Mouse (Mus musculus) adrenal gland, postnatal 0 days (tissue): ENCODE data around the gene Fmo1. TPM values are rescaled to one million over a fixed set of nuclear protein-coding genes. Genes with fewer than 3 reads are reported as not detected.

Experiments used
- polyA plus RNA-seq: library from polyadenylated mRNA; unstranded; fragments of >200 nt; fragmentation: Nextera tagmentation; extraction: Ambion mirVana; gene quantifications from 2 replicates; pipeline ENCODE4 v1.2.1, GENCODE M21; 2015

Gene Fmo1
- polyA plus RNA-seq, result 50.4 and 72.1 TPM in 2 replicates

GRCm38 (mm10) chr1:162866280-162866681, at the start of gene Fmo1:
Gene Fmo1 (minus strand): TSS chr1:162866610.

GRCm38 (mm10) chr1:162897838-162898811, 31.7 kb upstream of the Fmo1 start, which contains the start of gene Fmo2:
Gene Fmo2 (minus strand): TSS chr1:162898726.

GRCm38 (mm10) chr1:162813836-162814156, 52.6 kb downstream of the Fmo1 start, which contains the start of gene Fmo4:
Gene Fmo4 (minus strand): TSS chr1:162813972.

Other genes with a start within 250 kb of the Fmo1 start
- 0.74 and 1.5 TPM in 2 replicates for gene Myoc, start 227.5 kb downstream of the Fmo1 start, polyA plus RNA-seq
- gene Myocos, start 208.4 kb downstream of the Fmo1 start, polyA plus RNA-seq, result not detected in 2 replicates
- 88.4 and 103 TPM in 2 replicates for gene Prrc2c, start 126.1 kb downstream of the Fmo1 start, polyA plus RNA-seq
- gene Fmo4, start 52.6 kb downstream of the Fmo1 start, polyA plus RNA-seq, result 0.60 and 0.72 TPM in 2 replicates
- 37.7 and 75.7 TPM in 2 replicates for gene Fmo2, start 32.1 kb upstream of the Fmo1 start, polyA plus RNA-seq
- gene Fmo6, start 70.9 kb upstream of the Fmo1 start, polyA plus RNA-seq, result 0.07 and 0.28 TPM in 2 replicates
- 0.08 and 0.12 TPM in 2 replicates for gene Fmo3, start 117.9 kb upstream of the Fmo1 start, polyA plus RNA-seq
- not detected in 2 replicates for gene Mroh9, start 219.1 kb upstream of the Fmo1 start, polyA plus RNA-seq